Comparison of ENCODE assay signal across 11 mouse cellular contexts in the genomic region with DNA sequence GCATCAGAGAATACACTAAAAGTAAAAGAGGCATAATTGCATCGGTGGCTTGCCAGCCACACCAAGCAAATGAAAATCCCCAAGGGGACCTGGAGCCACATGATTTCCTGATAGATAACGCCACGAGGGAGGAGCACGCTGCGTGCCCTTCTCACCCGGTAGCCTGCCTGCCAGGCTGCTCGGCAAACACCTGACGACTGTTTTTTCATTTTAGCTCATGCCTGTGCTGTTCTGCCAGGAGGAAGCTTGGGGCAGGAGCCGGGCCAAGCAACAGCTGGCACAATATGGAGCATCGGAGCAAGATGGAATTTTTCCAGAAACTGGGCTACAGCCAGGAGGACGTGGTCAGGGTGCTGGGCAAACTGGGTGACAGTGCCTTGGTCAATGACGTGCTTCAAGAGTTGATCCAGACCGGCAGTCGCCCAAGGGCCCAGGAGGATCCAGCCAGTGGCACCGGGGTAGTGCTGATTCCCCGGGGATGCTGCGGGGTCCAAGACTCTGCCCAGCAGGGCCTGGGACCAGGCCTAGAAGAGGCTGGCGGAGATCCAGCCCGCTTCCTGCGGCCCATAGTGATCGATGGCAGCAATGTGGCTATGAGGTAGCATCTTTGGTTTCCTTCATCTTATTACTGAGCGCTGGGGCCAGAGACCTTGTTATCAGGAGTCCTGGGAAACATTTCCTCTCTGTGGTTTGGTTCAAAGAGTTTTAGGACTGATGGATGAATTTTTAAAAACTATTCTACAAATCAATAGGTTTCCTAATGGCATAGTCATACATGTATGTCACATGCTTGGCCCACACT. TPM values are rescaled to one million over a fixed set of nuclear protein-coding genes. Genes with fewer than 3 reads are reported as not detected.
DNase-seq lines count a peak whose midpoint lies in the region; ATAC-seq and TF ChIP-seq lines count a peak whose summit lies in the region.
"Had no signal": no experiment of that assay in that cellular context is flagged by ENCODE, and none has a peak within 500 bp of the region (broad histone marks: within the 10 kb centered on the region; RNA-seq: fewer than 3 reads in every experiment).

No protein-coding gene starts in this region.

- H3K4me2 ChIP-seq in liver, embryonic 12.5 days: no peak overlapping the region
- H3K4me2 ChIP-seq: embryonic facial prominence, embryonic 13.5 days had no signal

- no peak for TF ChIP-seq POLR2A in small intestine, adult 2 months (IDR thresholded peaks at IDR 0.05; ENCODE audit: low read depth, low read length)

- no peaks in the 10 kb centered on the region for H3K9me3 ChIP-seq in liver, embryonic 12.5 days (replicated peaks)
- H3K9me3 ChIP-seq: embryonic facial prominence, embryonic 13.5 days had no signal

- no peak overlapping the region for H3K9ac ChIP-seq in liver, embryonic 12.5 days
- H3K9ac ChIP-seq: embryonic facial prominence, embryonic 13.5 days had no signal

- WGBS in small intestine, adult 2 months: 40% methylated on average over 22 of the region's 22 CpGs
- WGBS in liver, embryonic 12.5 days (ENCODE audit: insufficient replicate concordance): 62% methylated on average over 22 of the region's 22 CpGs

- H3K4me1 ChIP-seq in small intestine, adult 2 months (ENCODE audit: control insufficient read depth, insufficient read depth, insufficient read length, low read length): peaks cover 38% of the 10 kb centered on the region
- H3K4me1 ChIP-seq in liver, embryonic 12.5 days: peaks cover 9% of the 10 kb centered on the region; the same call in 1 of the 2 replicates

- peak overlapping the region; percentile 40 for H3K4me3 ChIP-seq in small intestine, adult 2 months (ENCODE audit: low read depth, low read length)
- H3K4me3 ChIP-seq in liver, embryonic 12.5 days: no peak overlapping the region
- H3K4me3 ChIP-seq: embryonic facial prominence, embryonic 13.5 days had no signal

- H3K36me3 ChIP-seq in small intestine, adult 2 months (ENCODE audit: control insufficient read depth, insufficient read depth, low read length): peaks cover 5% of the 10 kb centered on the region; the same call in 1 of the 2 replicates
- H3K36me3 ChIP-seq in liver, embryonic 12.5 days: no peaks in the 10 kb centered on the region
- H3K36me3 ChIP-seq: embryonic facial prominence, embryonic 13.5 days had no signal

- TF ChIP-seq CTCF in small intestine, adult 2 months (IDR thresholded peaks at IDR 0.05; ENCODE audit: extremely low read depth, insufficient read length, insufficient replicate concordance, low read depth, low read length): no peak

- peak overlapping the region; percentile 69 for H3K27ac ChIP-seq in small intestine, adult 2 months (ENCODE audit: insufficient read depth, low read depth, low read length)
- H3K27ac ChIP-seq in liver, embryonic 12.5 days: no peak overlapping the region
- H3K27ac ChIP-seq: embryonic facial prominence, embryonic 13.5 days had no signal

- H3K27me3 ChIP-seq in small intestine, adult 2 months (ENCODE audit: control insufficient read depth, insufficient read depth, low read length): no peaks in the 10 kb centered on the region
- peaks cover 16% of the 10 kb centered on the region; the same call in 1 of the 2 replicates for H3K27me3 ChIP-seq in liver, embryonic 12.5 days (replicated peaks)
- H3K27me3 ChIP-seq: embryonic facial prominence, embryonic 13.5 days; Patski had no signal

- no peak for ATAC-seq in liver, embryonic 12.5 days
- ATAC-seq: Patski had no signal

- DNase-seq in kidney, postnatal 10 days: peak; percentile 23
- DNase-seq in kidney, adult 18-20 months: no peak
- peak; percentile 73 for DNase-seq in T-cell, adult 2 months (ENCODE audit: low spot score)
- peak; percentile 63 for DNase-seq in cerebellum, adult 9-11 months
- no peak for DNase-seq in embryo, embryonic 10.5 days (ENCODE audit: low spot score)
- DNase-seq in urinary bladder, adult 2 months (ENCODE audit: low spot score): no peak
- DNase-seq: retina, postnatal 1 day had no signal

RNA-seq across cellular contexts. Expression of gene Zc3h12d, which starts 7.5 kb away (rescaled TPM):
- 4.0 and 12.8 TPM in 2 replicates for polyA plus RNA-seq in small intestine, adult 2 months (2012; rRNA removed)
- polyA plus RNA-seq in urinary bladder, adult 2 months (2012; rRNA removed): 0.28 and 0.44 TPM in 2 replicates
- polyA plus RNA-seq in liver, embryonic 12.5 days (2016; fragmentation: Nextera tagmentation; extraction: Ambion mirVana): 0.07 and 0.14 TPM in 2 replicates
- polyA plus RNA-seq: Patski had no signal

RNA-seq across cellular contexts. Expression of gene Ppil4, which starts 47.1 kb away (rescaled TPM):
- polyA plus RNA-seq in small intestine, adult 2 months (2012; rRNA removed): 1.7 and 3.3 TPM in 2 replicates
- 14.8 and 19.9 TPM in 2 replicates for polyA plus RNA-seq in urinary bladder, adult 2 months (2012; rRNA removed)
- polyA plus RNA-seq in liver, embryonic 12.5 days (2016; fragmentation: Nextera tagmentation; extraction: Ambion mirVana): 34.6 and 35.1 TPM in 2 replicates

RNA-seq across cellular contexts. Expression of gene Ginm1, which starts 47.1 kb away (rescaled TPM):
- polyA plus RNA-seq in small intestine, adult 2 months (2012; rRNA removed): 5.0 and 11.6 TPM in 2 replicates
- 81.8 and 82.6 TPM in 2 replicates for polyA plus RNA-seq in urinary bladder, adult 2 months (2012; rRNA removed)
- 32.5 and 33.1 TPM in 2 replicates for polyA plus RNA-seq in liver, embryonic 12.5 days (2016; fragmentation: Nextera tagmentation; extraction: Ambion mirVana)

Comparison
In these comparisons a context has a peak if more than half of its experiments do, and no peak if none do; other contexts are left out.
1. DNase-seq: peak in kidney, postnatal 10 days (single experiment), T-cell, adult 2 months (single experiment) and cerebellum, adult 9-11 months (single experiment); none in kidney, adult 18-20 months (single experiment), embryo, embryonic 10.5 days (single experiment) and urinary bladder, adult 2 months (single experiment).